Mouse (Mus musculus): Measurements from ENCODE around the gene Dmac1.

- TF ChIP-seq CTCF (conservative IDR thresholded peaks at IDR 0.05; ENCODE audit: low read length) (no peak), POU5F1 (IDR thresholded peaks at IDR 0.05; ENCODE audit: borderline replicate concordance, low read length) (no peak)
Observed at GRCm38 (mm10) chr4:75259447-75259846, 18.7 kb downstream of the Dmac1 start.

All from E14TG2a.4 (cell line).